Mouse (Mus musculus) right cerebral cortex, adult 2 months (tissue): ENCODE measurements around the gene D7Ertd443e.

Experiments
- DNase-seq, 2 experiments: peaks; one replicate each; pipeline ENCODE4 v3.0.0; 2021 to 2022; ENCODE audit warnings: low spot score in 2 of 2

Gene D7Ertd443e

GRCm38 (mm10) chr7:134289126-134289525 is 96.3 kb downstream of the D7Ertd443e start:
- no peak for DNase-seq

DNA sequence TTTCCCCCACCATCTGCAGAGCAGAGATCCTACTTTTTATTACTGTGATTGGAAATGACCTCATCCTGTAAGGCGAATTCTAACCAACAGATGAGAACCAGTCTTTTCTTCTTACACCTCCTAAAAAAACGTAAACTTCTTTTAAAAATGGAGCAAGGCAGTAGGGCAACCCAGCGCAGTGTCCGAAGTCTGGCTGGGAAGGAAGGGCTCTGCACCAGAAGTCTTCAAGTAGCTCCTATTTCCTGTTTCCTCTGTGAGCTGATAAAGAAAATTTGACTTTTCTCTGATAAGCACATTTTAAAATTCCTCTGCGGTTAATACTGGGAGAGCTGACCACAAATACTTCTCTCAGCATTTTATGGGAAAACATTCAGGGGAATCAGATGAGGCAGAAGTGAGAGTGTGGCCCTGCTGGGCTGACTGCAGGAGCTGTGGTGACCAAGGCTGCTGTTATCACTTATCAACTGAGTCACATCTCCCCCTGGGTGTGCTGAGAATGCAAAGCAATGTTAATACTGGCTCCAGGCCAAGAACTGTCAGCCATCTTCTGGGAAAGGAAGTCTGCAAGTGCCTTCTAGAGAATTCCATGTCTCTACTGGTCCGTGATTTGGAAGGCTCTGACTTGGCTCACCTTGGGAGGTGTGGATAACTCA is 97.8 kb downstream of the D7Ertd443e start:
- no peak for DNase-seq

DNA sequence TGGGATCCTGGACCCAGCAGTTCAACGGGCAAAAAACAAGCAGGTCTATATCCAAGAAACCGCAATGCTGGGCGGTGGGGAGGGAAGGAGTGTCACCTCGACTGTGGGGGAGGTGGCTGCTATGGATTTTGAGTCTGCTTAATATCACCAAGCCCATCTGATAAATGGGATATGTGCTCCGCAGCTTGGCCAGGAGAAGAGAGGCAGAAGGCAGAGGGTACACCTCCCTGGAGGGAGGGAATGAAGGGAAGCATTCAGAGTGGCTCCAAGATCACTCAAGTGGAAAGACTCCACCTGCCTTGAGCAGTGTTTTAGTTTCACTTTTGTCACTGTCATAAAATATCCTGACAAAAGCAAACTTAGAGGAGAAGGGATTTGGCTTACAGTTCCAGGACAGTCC is 112.5 kb downstream of the D7Ertd443e start:
- DNase-seq, result no peak

- no peak for DNase-seq
These were observed 113.0 kb downstream of the D7Ertd443e start for GRCm38 (mm10) chr7:134272421-134272820.

GRCm38 (mm10) chr7:134265783-134266182 is 119.7 kb downstream of the D7Ertd443e start:
- no peak for DNase-seq

DNA sequence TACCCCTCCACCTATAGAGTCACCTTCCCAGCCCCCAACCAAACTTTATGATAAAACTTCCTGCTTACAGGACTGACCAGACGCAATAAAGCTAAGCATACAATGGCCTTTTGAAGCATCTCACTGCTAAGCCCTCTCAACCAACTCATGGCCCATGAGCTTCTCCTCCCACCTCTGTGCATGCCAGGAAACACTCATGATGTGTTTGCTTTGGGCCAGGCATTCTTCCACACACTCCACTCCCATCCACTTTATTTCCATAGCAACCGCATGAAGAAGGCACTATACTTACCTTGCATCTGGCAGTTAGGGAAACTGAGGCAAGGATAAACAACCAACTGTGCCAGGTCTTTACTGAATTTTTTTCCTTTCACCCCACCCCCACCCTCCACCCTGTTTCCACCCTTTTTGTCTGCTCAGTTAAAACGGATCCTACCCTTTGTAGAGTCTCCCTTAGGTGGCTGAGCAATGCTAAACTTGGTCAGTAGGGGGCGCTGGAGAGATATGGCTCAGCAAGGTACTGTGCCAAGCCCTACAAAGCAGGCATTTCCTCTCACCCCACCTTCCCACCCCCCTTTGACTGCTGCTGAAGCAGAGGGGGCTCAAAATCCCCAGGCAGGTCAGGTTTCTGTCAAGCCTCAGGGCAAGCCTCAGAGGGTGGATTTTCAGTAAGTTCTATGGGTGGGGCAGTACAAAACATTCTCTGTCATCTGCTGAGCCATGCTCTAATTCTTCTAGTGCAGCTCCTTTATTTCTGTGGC is 122.1 kb downstream of the D7Ertd443e start:
- peak; percentile 68 to 77 for DNase-seq

DNA sequence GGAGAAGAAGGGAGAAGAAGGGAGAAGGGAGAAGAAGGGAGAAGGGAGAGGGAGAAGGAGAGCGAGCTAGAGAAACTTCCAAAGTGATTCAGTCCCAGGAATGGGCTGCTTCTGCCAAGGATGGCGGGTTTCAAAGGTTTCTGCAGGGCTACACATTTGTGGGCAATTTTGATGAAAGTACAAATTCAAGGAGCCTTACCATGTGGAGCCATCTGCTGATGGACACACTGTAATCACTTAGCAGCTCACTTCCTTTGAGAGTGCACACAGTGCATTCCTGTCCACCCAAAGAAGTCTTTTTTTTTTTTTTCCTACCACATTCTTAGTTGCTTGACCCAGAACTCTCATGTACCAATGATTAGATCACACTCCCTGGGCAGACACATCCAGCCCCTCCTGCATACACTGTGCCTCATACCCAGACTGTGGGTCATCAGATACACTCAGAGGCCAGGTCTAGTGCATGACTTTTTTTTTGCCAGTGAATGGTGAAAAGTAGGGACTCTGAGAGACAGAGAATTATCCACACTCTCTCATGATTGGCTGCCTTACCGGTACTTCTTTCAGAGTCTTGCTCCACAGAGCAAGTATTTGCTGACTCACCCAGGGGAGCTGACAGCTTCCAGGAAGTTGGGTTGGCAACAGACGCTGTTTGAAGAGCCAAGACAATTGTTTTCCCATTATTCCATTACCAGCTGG is 124.3 kb downstream of the D7Ertd443e start:
- DNase-seq, result peak; percentile 4 to 18

- no peak for DNase-seq
These were observed 135.1 kb downstream of the D7Ertd443e start for GRCm38 (mm10) chr7:134250273-134250870.

GRCm38 (mm10) chr7:134248041-134248440 is 137.4 kb downstream of the D7Ertd443e start:
- no peak for DNase-seq

GRCm38 (mm10) chr7:134246624-134247023 is 138.8 kb downstream of the D7Ertd443e start:
- no peak for DNase-seq

GRCm38 (mm10) chr7:134242773-134243172 is 142.7 kb downstream of the D7Ertd443e start:
- no peak for DNase-seq

GRCm38 (mm10) chr7:134241212-134241611 is 144.2 kb downstream of the D7Ertd443e start:
- DNase-seq, result no peak

DNA sequence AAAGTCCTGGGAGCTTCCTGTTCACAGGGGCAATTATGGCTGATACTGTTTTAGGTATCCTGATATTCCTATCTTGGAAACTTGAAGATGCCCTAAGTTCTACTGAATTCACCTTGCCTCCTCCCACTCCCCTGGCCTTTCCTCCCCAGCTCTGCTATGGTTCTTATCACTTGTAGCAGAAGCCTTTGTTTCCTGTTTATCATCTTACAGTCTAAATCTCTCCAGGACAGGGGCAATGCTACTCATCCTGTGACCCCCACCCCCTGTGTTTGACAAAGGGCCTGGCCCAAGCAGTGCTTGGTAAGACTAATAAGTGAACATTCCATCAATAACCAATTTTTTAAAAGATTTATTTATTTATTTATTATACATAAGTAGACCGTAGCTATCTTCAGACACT is 144.9 kb downstream of the D7Ertd443e start:
- DNase-seq, result no peak

- no peak for DNase-seq
These were observed 146.6 kb downstream of the D7Ertd443e start for GRCm38 (mm10) chr7:134238863-134239262.

DNA sequence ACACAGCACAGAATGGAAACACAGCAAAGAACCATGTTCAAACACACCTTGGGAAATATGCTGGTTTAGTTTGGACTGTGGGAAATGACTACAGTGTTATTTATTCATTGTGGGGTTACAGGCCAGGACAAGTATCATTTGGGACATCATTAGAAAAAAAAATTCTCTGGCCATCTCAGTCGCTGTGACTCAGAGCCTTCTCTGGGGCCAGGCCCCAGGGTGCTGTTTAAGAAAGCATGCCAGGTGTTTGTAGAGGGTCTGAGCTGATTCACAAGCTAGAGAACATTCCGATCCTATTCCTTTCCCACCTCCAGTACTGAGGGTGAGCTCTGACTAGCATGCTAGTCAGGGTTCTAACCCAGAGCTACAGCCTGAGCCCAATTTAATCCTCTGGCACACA is 148.1 kb downstream of the D7Ertd443e start:
- DNase-seq, result no peak

GRCm38 (mm10) chr7:134236727-134237126 is 148.7 kb downstream of the D7Ertd443e start:
- no peak for DNase-seq

DNA sequence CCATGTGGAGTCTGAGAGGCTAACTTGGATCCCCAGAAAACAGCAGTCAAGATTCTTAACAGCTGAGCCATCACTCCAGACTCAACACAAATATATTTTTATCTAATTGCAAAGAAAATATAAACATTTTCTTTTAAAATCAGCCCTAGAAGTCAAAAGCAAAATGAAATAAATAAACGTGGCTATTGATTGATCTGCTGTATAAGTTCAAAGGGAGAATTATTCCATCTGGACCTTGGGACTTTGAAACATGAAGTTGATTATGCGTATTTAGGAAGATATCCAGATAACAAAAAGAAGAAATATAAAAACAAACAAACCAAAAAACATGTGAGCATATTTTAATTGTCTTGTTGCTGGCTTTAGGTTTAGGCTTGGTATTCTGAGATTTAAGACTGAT is 149.9 kb downstream of the D7Ertd443e start:
- no peak for DNase-seq

GRCm38 (mm10) chr7:134231378-134232346 is 153.8 kb downstream of the D7Ertd443e start, which contains the start of gene Adam12:
TSS of gene Adam12 (minus strand) at chr7:134232146.
- DNase-seq, result no peak

GRCm38 (mm10) chr7:134230708-134231107 is 154.8 kb downstream of the D7Ertd443e start:
- DNase-seq, result no peak

- DNase-seq, result no peak
These were observed 155.6 kb downstream of the D7Ertd443e start for GRCm38 (mm10) chr7:134229899-134230298.
